Comparison of ENCODE assay signal across 14 mouse cellular contexts in the genomic region with DNA sequence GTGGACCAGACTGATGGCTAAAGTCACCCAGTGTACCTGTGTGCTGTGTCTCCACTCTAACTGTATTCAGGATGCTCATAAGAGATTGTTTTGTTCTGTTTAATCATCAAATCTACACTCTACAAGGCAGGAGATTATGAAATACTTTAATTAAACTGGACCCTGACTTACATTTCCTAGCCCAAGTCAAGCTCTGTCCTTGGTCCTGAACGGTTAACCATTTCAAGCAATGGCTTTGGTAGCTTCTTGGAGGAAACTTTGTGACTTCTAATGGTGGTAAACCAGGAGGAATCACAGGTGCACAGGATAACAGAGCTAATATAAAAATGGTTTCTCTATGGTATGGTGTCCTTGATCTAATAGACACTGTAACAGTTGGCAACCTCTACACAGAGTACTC.
A peak's percentile ranks its signal among the peaks of the same experiment; 100 is the strongest.
DNase-seq lines count a peak whose midpoint lies in the region; ATAC-seq and TF ChIP-seq lines count a peak whose summit lies in the region.
"Had no signal": no experiment of that assay in that cellular context is flagged by ENCODE, and none has a peak within 500 bp of the region (broad histone marks: within the 10 kb centered on the region; RNA-seq: fewer than 3 reads in every experiment).

No protein-coding gene starts in this region.

- ATAC-seq in lung, postnatal 0 days: no peak
- no peak for ATAC-seq in granulocyte monocyte progenitor cell, adult 5-6 weeks (replicated peaks; ENCODE audit: poor library complexity, severe bottlenecking)
- ATAC-seq in erythroblast, adult 5-6 weeks (replicated peaks; ENCODE audit: low FRiP score, poor library complexity, severe bottlenecking): no peak

- WGBS in lung, postnatal 0 days: 55% methylated on average over 1 of the region's 1 CpGs

- no peak for TF ChIP-seq CTCF in lung, postnatal 0 days (IDR thresholded peaks at IDR 0.05)

- peak; percentile 37 for DNase-seq in adrenal gland, postnatal 10 days
- no peak for DNase-seq in adrenal gland, adult 8-10 months
- DNase-seq in lung, postnatal 0 days (ENCODE audit: low spot score): peak; percentile 14
- no peak for DNase-seq in lung, postnatal 36 days
- DNase-seq in embryo, embryonic 9.5 days (ENCODE audit: extremely low spot score): peak; percentile 27
- DNase-seq in heart, adult 9 months (ENCODE audit: low spot score in 2 of 2): no peak
- DNase-seq: cerebellum, postnatal 14 days; lung, adult 18-20 months; right cerebral cortex, postnatal 4 days had no signal

- no peak overlapping the region for H3K4me3 ChIP-seq in lung, postnatal 0 days (ENCODE audit: low read depth, low read length)
- H3K4me3 ChIP-seq: midbrain, embryonic 12.5 days; neural tube, embryonic 15.5 days had no signal

- no peak overlapping the region for H3K27ac ChIP-seq in lung, postnatal 0 days (ENCODE audit: low read length)
- H3K27ac ChIP-seq: hindbrain, embryonic 14.5 days; midbrain, embryonic 12.5 days; neural tube, embryonic 15.5 days had no signal

- no peaks in the 10 kb centered on the region for H3K36me3 ChIP-seq in lung, postnatal 0 days (ENCODE audit: insufficient read depth, low read length)
- H3K36me3 ChIP-seq: midbrain, embryonic 12.5 days; neural tube, embryonic 15.5 days had no signal

- TF ChIP-seq EP300 in lung, postnatal 0 days (IDR thresholded peaks at IDR 0.05): no peak

- no peaks in the 10 kb centered on the region for H3K9me3 ChIP-seq in lung, postnatal 0 days (ENCODE audit: low read length)
- H3K9me3 ChIP-seq: midbrain, embryonic 12.5 days; neural tube, embryonic 15.5 days had no signal

- H3K4me1 ChIP-seq in lung, postnatal 0 days (ENCODE audit: insufficient read depth, low read depth, low read length): no peaks in the 10 kb centered on the region
- H3K4me1 ChIP-seq: midbrain, embryonic 12.5 days; neural tube, embryonic 15.5 days had no signal

- H3K27me3 ChIP-seq in lung, postnatal 0 days (replicated peaks; ENCODE audit: insufficient read depth, low read length): no peaks in the 10 kb centered on the region
- H3K27me3 ChIP-seq: midbrain, embryonic 12.5 days; neural tube, embryonic 15.5 days had no signal

- H3K4me2 ChIP-seq in lung, postnatal 0 days (replicated peaks; ENCODE audit: low read depth, low read length): no peak overlapping the region
- H3K4me2 ChIP-seq: hindbrain, embryonic 14.5 days; midbrain, embryonic 12.5 days; neural tube, embryonic 15.5 days had no signal

- no peak overlapping the region for H3K9ac ChIP-seq in lung, postnatal 0 days (replicated peaks; ENCODE audit: low read depth)
- H3K9ac ChIP-seq: hindbrain, embryonic 14.5 days; midbrain, embryonic 12.5 days; neural tube, embryonic 15.5 days had no signal

Comparison
In these comparisons a context has a peak if more than half of its experiments do, and no peak if none do; other contexts are left out.
1. DNase-seq: peak in adrenal gland, postnatal 10 days (single experiment), lung, postnatal 0 days (single experiment) and embryo, embryonic 9.5 days (single experiment); none in adrenal gland, adult 8-10 months (single experiment), lung, postnatal 36 days (single experiment) and heart, adult 9 months (0 of 2).